Mouse (Mus musculus) liver, embryonic 13.5 days (tissue): ENCODE measurements at regions not wholly inside any gene's neighbourhood (a gene's known extent, or its start where the extent isn't known, plus 50 kb on each side); places are given as distances from the start of the nearest gene placed in this dataset.

ENCODE experiments used
- ATAC-seq: fragments of 200-750 bp; cut with Nextera tagmentation; 2 replicates; pipeline ENCODE4 v1.8.0; 2017; ENCODE audit warnings: low read depth, mild to moderate bottlenecking, moderate number of reproducible peaks, moderate library complexity
- DNase-seq: peaks from one replicate; pipeline ENCODE4 v3.0.0; 2022
- H3K27ac ChIP-seq: fragments of 300-500 bp; sonication (generic); 2 replicates; pipeline ENCODE4 v1.5.1; 2015; ENCODE audit warnings: moderate library complexity, mild to moderate bottlenecking, inconsistent platforms
- H3K27me3 ChIP-seq: fragments of 300-500 bp; sonication (generic); 2 replicates; pipeline ENCODE4 v1.6.1; 2015; ENCODE audit warnings: mild to moderate bottlenecking, inconsistent platforms
- H3K36me3 ChIP-seq: fragments of 300-500 bp; sonication (generic); 2 replicates; pipeline ENCODE4 v1.6.1; 2015; ENCODE audit warnings: mild to moderate bottlenecking, inconsistent platforms
- H3K4me1 ChIP-seq: fragments of 300-500 bp; sonication (generic); replicated peaks from 2 replicates; pipeline ENCODE4 v1.6.1; 2015; ENCODE audit warnings: inconsistent platforms
- H3K4me2 ChIP-seq: fragments of 300-500 bp; sonication (generic); 2 replicates; pipeline ENCODE4 v1.6.1; 2015; ENCODE audit warnings: inconsistent platforms, mild to moderate bottlenecking, moderate library complexity
- H3K4me3 ChIP-seq: fragments of 300-500 bp; sonication (generic); replicated peaks from 2 replicates; pipeline ENCODE4 v1.5.1; 2015; ENCODE audit warnings: mild to moderate bottlenecking, inconsistent platforms
- H3K9ac ChIP-seq: fragments of 300-500 bp; sonication (generic); 2 replicates; pipeline ENCODE4 v1.6.1; 2015; ENCODE audit warnings: mild to moderate bottlenecking, inconsistent platforms
- H3K9me3 ChIP-seq: fragments of 300-500 bp; sonication (generic); replicated peaks from 2 replicates; pipeline ENCODE4 v1.6.1; 2016; ENCODE audit warnings: inconsistent platforms
- WGBS: fragments of 180-500 bp; shearing (Covaris S2); methylation state at CpG from one replicate; pipeline ENCODE4 v1.1.7; 2015; ENCODE audit not compliant: insufficient replicate concordance; 5-methylcytosine and 5-hydroxymethylcytosine counted together

DNA sequence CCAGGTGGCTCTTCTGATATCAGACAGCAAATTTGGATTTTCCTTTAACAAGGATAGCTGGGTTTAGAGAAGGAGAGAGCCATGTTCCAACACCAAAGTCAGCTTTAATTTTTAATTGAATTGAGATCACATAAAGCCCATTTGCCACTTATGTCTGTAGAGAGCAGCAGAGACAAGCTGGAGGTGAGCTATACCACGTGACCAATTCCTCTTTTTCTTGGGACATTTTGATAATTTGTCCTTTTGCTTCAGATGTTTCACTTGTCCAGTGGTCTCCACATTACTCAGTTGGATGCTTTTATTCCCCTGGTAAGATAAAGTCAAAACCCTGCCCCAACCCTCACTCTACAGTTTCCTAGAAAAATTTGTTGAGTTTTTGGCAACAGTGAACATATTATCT is 248.6 kb upstream of the Ndst4 start:
- Histone ChIP-seq H3K27me3 (no peaks in the 10 kb centered on the region), H3K4me3 (no peak overlapping the region), H3K27ac (no peak overlapping the region), H3K9me3 (no peaks in the 10 kb centered on the region), H3K36me3 (no peaks in the 10 kb centered on the region), H3K4me2 (no peak overlapping the region), H3K4me1 (no peaks in the 10 kb centered on the region), H3K9ac (no peak overlapping the region)
- no peak for DNase-seq
- ATAC-seq = no peak
- WGBS = 32% methylated on average over 1 of the region's 1 CpGs

GRCm38 (mm10) chr3:125159763-125160162 is 244.1 kb upstream of the Ndst4 start:
- ATAC-seq (no peak), DNase-seq (no peak)
- Histone ChIP-seq H3K4me1 (no peaks in the 10 kb centered on the region), H3K4me3 (no peak overlapping the region), H3K36me3 (no peaks in the 10 kb centered on the region), H3K27ac (no peak overlapping the region), H3K27me3 (no peaks in the 10 kb centered on the region), H3K4me2 (no peak overlapping the region), H3K9me3 (no peaks in the 10 kb centered on the region), H3K9ac (no peak overlapping the region)
- WGBS = 43% methylated on average over 5 of the region's 5 CpGs

- ATAC-seq (no peak), DNase-seq (no peak)
- Histone ChIP-seq H3K27me3 (no peaks in the 10 kb centered on the region), H3K9me3 (no peaks in the 10 kb centered on the region), H3K4me2 (no peak overlapping the region), H3K27ac (no peak overlapping the region), H3K36me3 (no peaks in the 10 kb centered on the region), H3K4me3 (no peak overlapping the region), H3K4me1 (no peaks in the 10 kb centered on the region), H3K9ac (no peak overlapping the region)
These were observed 213.3 kb upstream of the Ndst4 start for GRCm38 (mm10) chr3:125190571-125190970.

- no peak overlapping the region for H3K27ac ChIP-seq
- H3K4me2 ChIP-seq = no peak overlapping the region
- H3K27me3 ChIP-seq = no peaks in the 10 kb centered on the region
- no peak for ATAC-seq
- H3K36me3 ChIP-seq = no peaks in the 10 kb centered on the region
- whole genome bisulfite sequencing = 73% methylated on average over 2 of the region's 2 CpGs
- no peak overlapping the region for H3K9ac ChIP-seq
- no peaks in the 10 kb centered on the region for H3K9me3 ChIP-seq
- DNase-seq = no peak
- no peaks in the 10 kb centered on the region for H3K4me1 ChIP-seq
- no peak overlapping the region for H3K4me3 ChIP-seq
These were observed 183.0 kb upstream of the Ndst4 start for GRCm38 (mm10) chr3:125220913-125221312.

DNA sequence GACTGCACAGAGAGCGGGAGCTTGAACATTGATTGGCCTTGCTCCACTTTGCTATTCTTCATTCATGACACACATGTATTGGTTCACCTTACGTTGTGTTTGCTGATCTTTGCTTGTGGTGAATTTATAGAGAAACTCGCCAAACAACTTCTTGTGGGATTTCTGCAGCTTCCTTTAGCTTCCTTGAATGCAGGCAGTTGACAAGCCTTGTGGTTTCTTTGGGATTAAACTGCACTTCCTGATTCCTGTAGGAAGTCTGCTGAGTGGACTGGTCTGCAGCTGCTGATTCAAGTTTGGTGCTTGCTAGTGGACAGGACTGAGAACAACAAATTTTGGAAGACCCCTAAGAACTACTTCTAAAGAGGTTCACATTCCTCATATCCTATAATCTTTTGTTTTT is 152.8 kb upstream of the Ndst4 start:
- WGBS = 53% methylated on average over 3 of the region's 3 CpGs
- Histone ChIP-seq H3K4me2 (no peak overlapping the region), H3K27me3 (no peaks in the 10 kb centered on the region), H3K9ac (no peak overlapping the region), H3K9me3 (no peaks in the 10 kb centered on the region), H3K27ac (no peak overlapping the region), H3K4me3 (no peak overlapping the region), H3K4me1 (no peaks in the 10 kb centered on the region), H3K36me3 (no peaks in the 10 kb centered on the region)
- DNase-seq (no peak), ATAC-seq (no peak)

DNA sequence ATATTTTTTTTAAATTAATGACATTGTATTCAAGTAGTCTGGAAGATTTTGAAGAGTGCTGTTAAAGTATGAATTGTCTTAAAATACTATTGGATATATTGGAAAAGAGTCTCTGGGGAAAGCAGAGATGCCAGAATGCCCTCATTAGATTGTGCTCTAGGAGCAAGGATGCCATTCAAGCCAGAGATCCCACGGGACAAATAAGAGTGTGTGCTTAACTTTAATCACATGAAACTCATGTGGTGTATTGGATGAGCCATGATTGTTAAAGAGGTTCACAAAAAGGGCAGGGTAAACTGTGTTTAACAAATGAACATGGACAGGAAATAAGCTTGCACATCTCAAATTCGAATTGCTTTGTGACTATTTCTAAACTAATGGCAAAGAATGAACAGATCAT is 143.0 kb upstream of the Ndst4 start:
- Histone ChIP-seq H3K36me3 (no peaks in the 10 kb centered on the region), H3K4me1 (no peaks in the 10 kb centered on the region), H3K27ac (no peak overlapping the region), H3K4me2 (no peak overlapping the region), H3K4me3 (no peak overlapping the region), H3K9me3 (no peaks in the 10 kb centered on the region), H3K27me3 (no peaks in the 10 kb centered on the region), H3K9ac (no peak overlapping the region)
- DNase-seq (no peak), ATAC-seq (no peak)
- WGBS = 54% methylated on average over 2 of the region's 2 CpGs

DNA sequence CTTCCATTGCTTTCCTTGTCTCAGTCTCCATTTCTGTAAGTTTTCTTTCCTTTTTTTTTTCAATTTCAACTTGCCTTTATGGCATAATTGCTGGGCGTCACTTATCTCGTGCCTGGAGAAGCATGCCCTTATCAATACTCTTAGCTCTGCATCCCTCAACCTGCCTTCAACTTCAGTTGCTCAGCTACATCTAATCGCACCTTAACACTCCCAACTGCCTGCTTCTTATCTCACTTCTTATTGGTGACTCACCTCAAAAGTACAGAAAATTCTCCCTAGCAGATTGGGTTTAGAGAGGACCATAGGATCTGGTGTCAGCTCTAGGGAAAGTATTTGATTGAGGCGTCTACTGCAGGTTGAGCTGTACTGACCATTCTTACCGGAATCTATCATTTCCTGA is 133.2 kb upstream of the Ndst4 start:
- DNase-seq (peak; percentile 68), ATAC-seq (peak; percentile 98)
- WGBS = 11% methylated on average over 5 of the region's 5 CpGs
- Histone ChIP-seq H3K4me2 (peak overlapping the region; percentile 67), H3K9ac (peak overlapping the region; percentile 58), H3K4me3 (peak overlapping the region; percentile 33; the same call in 1 of the 2 replicates), H3K27me3 (no peaks in the 10 kb centered on the region), H3K9me3 (no peaks in the 10 kb centered on the region), H3K4me1 (peaks cover 21% of the 10 kb centered on the region), H3K36me3 (no peaks in the 10 kb centered on the region), H3K27ac (peak overlapping the region; percentile 95)

- no peaks in the 10 kb centered on the region for H3K36me3 ChIP-seq
- H3K4me2 ChIP-seq = peak overlapping the region; percentile 67
- H3K27ac ChIP-seq = peak overlapping the region; percentile 95
- H3K9ac ChIP-seq = peak overlapping the region; percentile 58
- H3K9me3 ChIP-seq = no peaks in the 10 kb centered on the region
- H3K4me3 ChIP-seq = peak overlapping the region; percentile 33; the same call in 1 of the 2 replicates
- ATAC-seq = peak; percentile 9; the same call in 1 of the 2 replicates
- WGBS = 6% methylated on average over 2 of the region's 2 CpGs
- peaks cover 21% of the 10 kb centered on the region for H3K4me1 ChIP-seq
- no peak for DNase-seq
- no peaks in the 10 kb centered on the region for H3K27me3 ChIP-seq
These were observed 132.7 kb upstream of the Ndst4 start for GRCm38 (mm10) chr3:125271215-125271614.

- ATAC-seq (peak; percentile 64), DNase-seq (no peak)
- Histone ChIP-seq H3K4me2 (0 out of 2 replicates have a peak overlapping the region, but pooled peaks have one; percentile 12), H3K27me3 (no peaks in the 10 kb centered on the region), H3K9me3 (no peaks in the 10 kb centered on the region), H3K4me1 (peaks cover 18% of the 10 kb centered on the region), H3K36me3 (no peaks in the 10 kb centered on the region), H3K4me3 (no peak overlapping the region), H3K27ac (peak overlapping the region; percentile 81), H3K9ac (peak overlapping the region; percentile 29; the same call in 1 of the 2 replicates)
These were observed 125.3 kb upstream of the Ndst4 start for GRCm38 (mm10) chr3:125278605-125279004.

- Histone ChIP-seq H3K4me3 (no peak overlapping the region), H3K9me3 (no peaks in the 10 kb centered on the region), H3K9ac (peak overlapping the region; percentile 29), H3K27me3 (no peaks in the 10 kb centered on the region), H3K4me2 (0 out of 2 replicates have a peak overlapping the region, but pooled peaks have one; percentile 12), H3K4me1 (peaks cover 18% of the 10 kb centered on the region), H3K27ac (peak overlapping the region; percentile 81), H3K36me3 (no peaks in the 10 kb centered on the region)
- WGBS = 79% methylated on average over 2 of the region's 2 CpGs
- DNase-seq = no peak
- ATAC-seq = peak; percentile 50
These were observed 124.9 kb upstream of the Ndst4 start for GRCm38 (mm10) chr3:125279007-125279406.

DNA sequence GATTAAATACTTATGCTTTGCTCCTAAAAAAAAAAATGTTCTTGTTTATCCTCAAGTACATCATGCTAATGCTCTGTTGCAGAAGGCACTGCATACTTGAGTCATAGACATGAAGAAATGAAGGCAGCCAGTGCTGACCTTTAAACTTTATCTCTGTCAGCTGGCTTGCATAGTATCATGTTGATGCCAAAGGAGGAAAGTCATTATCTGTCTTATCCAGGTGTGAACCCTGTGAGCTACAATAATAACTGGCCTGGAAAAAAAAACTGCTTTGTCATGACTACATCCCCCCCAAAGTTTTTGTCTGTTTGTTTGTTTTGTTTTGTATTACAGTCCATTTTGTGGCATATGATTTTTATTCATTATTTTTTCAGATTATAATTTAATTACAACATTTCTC is 124.3 kb upstream of the Ndst4 start:
- Histone ChIP-seq H3K4me3 (no peak overlapping the region), H3K4me2 (no peak overlapping the region), H3K27ac (no peak overlapping the region), H3K27me3 (no peaks in the 10 kb centered on the region), H3K36me3 (no peaks in the 10 kb centered on the region), H3K4me1 (peaks cover 20% of the 10 kb centered on the region), H3K9me3 (no peaks in the 10 kb centered on the region), H3K9ac (no peak overlapping the region)
- DNase-seq = peak; percentile 31
- ATAC-seq = peak; percentile 93

GRCm38 (mm10) chr3:125288598-125288997 is 115.3 kb upstream of the Ndst4 start:
- ATAC-seq = no peak
- Histone ChIP-seq H3K9ac (no peak overlapping the region), H3K27ac (no peak overlapping the region), H3K4me1 (peaks cover 4% of the 10 kb centered on the region), H3K27me3 (no peaks in the 10 kb centered on the region), H3K4me2 (no peak overlapping the region), H3K36me3 (no peaks in the 10 kb centered on the region), H3K9me3 (no peaks in the 10 kb centered on the region), H3K4me3 (no peak overlapping the region)
- 69% methylated on average over 1 of the region's 1 CpGs for WGBS
- no peak for DNase-seq
